Mouse (Mus musculus) CD4-positive, CD25-positive, alpha-beta regulatory T cell, adult 4 months (primary cell): Measurements from ENCODE around the gene Tmprss9. TPM values are rescaled to one million over a fixed set of nuclear protein-coding genes. Genes with fewer than 3 reads are reported as not detected.

Source experiments
- ATAC-seq: one replicate; pipeline ENCODE4 v1.8.0; 2017
- polyA plus RNA-seq, 2 experiments: library from polyadenylated mRNA; unstranded; fragments of 100-300 nt; shearing (Covaris generic); gene quantifications; one replicate each; pipeline ENCODE4 v1.2.1; 2017

Tmprss9 gene
- polyA plus RNA-seq, 2 experiments from 2014 or later: not detected

DNA sequence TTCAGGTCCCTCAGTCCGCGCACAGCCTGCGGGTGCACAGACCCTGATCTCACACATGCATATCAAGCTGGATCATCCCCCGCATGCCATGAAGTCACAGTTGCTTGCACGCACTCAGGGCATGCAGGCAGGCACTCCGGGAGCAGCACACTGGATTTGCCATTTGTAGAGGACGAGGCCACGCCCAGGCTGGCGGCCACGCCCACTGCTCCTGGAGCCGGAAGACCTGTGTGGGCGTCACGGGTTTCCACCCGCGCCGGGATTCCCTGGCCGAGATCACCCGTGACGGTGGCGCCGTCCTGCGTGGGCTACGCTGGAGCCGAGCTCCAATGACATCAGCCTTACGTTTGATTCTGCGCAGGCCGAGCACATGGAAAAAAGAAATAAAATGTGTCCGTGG, 68.0 kb downstream of the Tmprss9 start:
- peak; percentile 80 for ATAC-seq

DNA sequence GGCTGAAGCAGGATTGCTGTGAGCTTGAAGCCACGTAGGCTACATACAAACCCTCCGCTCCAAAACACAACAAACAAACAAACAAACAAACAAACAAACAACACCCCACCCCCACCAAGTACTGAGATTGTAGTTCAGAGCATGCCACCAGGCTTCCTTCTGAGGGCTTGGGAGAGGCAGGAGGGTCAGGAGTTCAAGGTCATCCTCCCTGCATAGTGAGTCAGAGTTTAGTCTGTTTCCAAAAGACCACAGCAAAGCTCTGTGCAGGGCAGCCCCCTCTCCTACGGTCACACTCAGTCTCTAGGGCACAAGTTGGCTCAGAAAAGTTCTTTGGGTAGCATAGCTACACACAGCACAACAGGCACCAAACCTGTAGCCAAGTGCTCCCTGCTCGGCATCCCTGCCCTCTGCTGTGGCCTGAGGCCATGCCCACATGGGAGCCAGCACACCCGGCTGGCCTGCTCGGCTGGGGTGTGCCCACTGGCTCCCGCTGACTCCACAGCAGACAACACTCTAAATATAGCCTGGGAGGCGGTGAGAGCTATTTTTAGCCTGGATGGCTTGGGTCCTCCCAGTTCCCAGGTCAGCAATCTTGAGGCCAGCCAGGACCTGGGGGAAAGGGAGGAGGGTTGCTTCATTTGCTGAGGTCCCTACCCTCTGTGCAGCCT, 68.8 kb downstream of the Tmprss9 start:
- ATAC-seq: no peak

DNA sequence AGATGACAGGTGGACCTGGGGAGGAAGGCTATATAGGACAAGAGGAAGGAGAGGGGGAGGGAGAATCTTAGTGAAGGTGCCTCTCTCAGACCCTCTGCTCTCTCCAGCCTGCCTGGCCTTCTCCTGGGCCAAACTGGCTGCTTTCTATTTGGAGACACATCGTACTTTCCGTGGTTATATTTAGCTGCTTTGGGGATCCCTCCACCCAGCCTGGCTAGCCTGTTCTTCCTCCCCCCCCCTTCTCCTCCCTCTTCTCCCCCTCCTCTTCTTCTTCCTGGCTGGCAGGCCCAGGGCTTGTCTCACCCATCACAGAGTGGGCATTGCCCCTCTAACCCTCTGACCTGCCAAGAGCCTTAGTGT, 69.3 kb downstream of the Tmprss9 start:
- ATAC-seq: no peak

DNA sequence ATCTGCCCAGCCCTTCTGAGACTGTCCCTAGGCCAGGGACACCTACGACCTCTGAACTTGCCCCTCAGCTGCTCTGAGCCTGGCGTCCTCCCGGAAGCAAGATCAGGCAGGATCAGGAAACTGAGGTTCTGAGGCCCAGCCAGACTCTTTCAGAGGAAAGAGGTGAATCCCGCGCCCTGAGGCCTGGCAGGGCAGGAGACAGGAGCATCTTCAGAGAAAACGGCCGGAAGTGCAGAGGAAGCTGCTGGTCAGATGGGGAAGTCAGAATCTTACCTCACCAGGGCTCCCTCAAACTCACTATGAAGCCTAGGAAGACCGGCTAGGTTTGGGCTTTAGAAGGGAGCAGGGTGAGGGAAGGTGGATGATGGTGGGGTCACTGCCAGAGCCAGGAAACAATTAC, 71.3 kb downstream of the Tmprss9 start:
- ATAC-seq: no peak

- no peak for ATAC-seq
Measured at GRCm38 (mm10) chr10:80943701-80944100, 72.1 kb downstream of the Tmprss9 start.

DNA sequence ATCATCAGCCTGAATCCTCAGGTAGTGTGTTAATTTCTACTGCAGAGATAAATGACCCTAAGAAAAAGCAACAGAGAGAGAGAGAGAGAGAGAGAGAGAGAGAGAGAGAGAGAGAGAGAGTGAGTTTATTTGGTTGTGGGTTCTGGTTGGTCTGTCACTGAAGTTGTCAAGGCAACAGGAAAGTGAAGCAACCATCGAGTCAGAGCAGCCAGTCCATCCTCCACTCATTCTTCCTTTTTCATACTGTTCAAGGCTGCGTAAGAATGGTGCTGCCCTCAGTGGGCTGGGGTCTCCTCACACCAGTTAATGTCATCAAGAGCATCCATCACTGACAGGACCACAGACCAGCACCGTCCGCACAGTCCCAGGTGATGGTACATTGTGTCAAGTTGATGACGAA, 72.6 kb downstream of the Tmprss9 start:
- no peak for ATAC-seq

GRCm38 (mm10) chr10:80946684-80947437, 75.2 kb downstream of the Tmprss9 start:
- no peak for ATAC-seq

DNA sequence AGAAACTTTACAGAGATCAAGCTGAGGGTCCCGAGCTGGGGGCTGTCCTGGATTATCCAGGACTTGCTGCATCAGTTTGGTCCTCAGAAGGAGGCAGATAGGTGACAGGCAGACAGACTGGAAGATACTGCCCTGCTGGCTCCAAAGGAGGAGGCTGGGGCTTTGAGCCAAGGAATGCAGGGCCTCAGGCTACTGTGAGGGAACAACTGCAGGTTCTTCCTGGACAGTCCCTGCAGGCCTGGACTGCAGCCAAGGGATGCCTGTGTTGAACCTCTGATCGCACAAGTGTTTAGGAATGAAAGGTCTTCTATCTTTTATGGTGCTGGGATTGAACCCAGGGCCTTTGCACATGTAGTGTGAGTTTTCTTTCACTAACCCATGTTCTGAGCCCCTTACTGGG, 76.2 kb downstream of the Tmprss9 start:
- ATAC-seq: no peak

GRCm38 (mm10) chr10:80948570-80948969, 76.9 kb downstream of the Tmprss9 start:
- ATAC-seq: no peak

DNA sequence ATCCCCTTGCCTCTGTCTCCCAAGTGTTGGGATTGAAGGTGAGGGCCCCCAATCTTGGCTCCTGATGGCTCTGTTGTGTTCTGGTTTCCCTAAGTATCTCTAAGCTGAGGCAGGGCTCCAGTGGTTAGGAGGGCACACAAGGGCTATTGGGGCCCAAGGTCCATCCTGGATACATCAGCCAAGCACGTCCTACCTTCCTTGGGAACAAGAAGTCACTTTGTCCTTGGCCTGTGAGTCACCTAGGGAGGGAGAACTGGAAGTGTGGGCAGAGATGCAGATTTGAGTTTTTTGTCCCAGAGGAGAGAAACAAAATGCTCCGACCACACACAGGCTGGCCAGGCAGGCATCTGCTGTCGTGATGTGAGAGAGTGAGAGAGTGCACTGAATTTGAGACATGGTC, 77.4 kb downstream of the Tmprss9 start:
- no peak for ATAC-seq

Other genes with a start within 250 kb of the Tmprss9 start
- gene Csnk1g2, start 249.0 kb upstream of the Tmprss9 start, polyA plus RNA-seq: 10 to 100 TPM in 1 of 2 experiments, 1 to 10 TPM in 1; 6.9 to 12.8 TPM
- gene Btbd2, start 214.8 kb upstream of the Tmprss9 start, polyA plus RNA-seq: 1 to 10 TPM; 7.2 to 7.3 TPM
- gene Mknk2, start 193.7 kb upstream of the Tmprss9 start, polyA plus RNA-seq: 10 to 100 TPM; 37.3 to 51.7 TPM
- 100 to 1,000 TPM; 265 to 359 TPM for gene Mob3a, start 169.9 kb upstream of the Tmprss9 start, polyA plus RNA-seq
- gene Izumo4, start 169.7 kb upstream of the Tmprss9 start, polyA plus RNA-seq: 100 to 1,000 TPM in 1 of 2 experiments, 10 to 100 TPM in 1; 89.2 to 116 TPM
- gene Ap3d1, start 129.6 kb upstream of the Tmprss9 start, polyA plus RNA-seq: 10 to 100 TPM; 26.7 to 29.1 TPM
- gene Dot1l, start 116.6 kb upstream of the Tmprss9 start, polyA plus RNA-seq: 10 to 100 TPM; 13.4 to 15.5 TPM
- gene Sf3a2, start 73.7 kb upstream of the Tmprss9 start, polyA plus RNA-seq: 10 to 100 TPM; 12.3 to 13.2 TPM
- 100 to 1,000 TPM; 106 to 120 TPM for gene Plekhj1, start 73.2 kb upstream of the Tmprss9 start, polyA plus RNA-seq
- gene Amh, start 66.6 kb upstream of the Tmprss9 start, polyA plus RNA-seq: not detected
- not detected for gene Jsrp1, start 58.4 kb upstream of the Tmprss9 start, polyA plus RNA-seq
- gene Oaz1, start 45.2 kb upstream of the Tmprss9 start, polyA plus RNA-seq: 1,000 to 10,000 TPM; 1,727 to 2,219 TPM
- not detected for gene Lingo3, start 27.8 kb upstream of the Tmprss9 start, polyA plus RNA-seq
- gene Lsm7, start 16.6 kb upstream of the Tmprss9 start, polyA plus RNA-seq: 100 to 1,000 TPM; 198 to 233 TPM
- gene Sppl2b, start 16.6 kb upstream of the Tmprss9 start, polyA plus RNA-seq: 10 to 100 TPM; 12.2 to 22.2 TPM
- 100 to 1,000 TPM; 212 to 257 TPM for gene Timm13, start 29.1 kb downstream of the Tmprss9 start, polyA plus RNA-seq
- 1 to 10 TPM; 3.3 to 4.7 TPM for gene Lmnb2, start 46.4 kb downstream of the Tmprss9 start, polyA plus RNA-seq
- gene Gadd45b, start 58.2 kb downstream of the Tmprss9 start, polyA plus RNA-seq: 10 to 100 TPM; 25.3 to 38.9 TPM
- under 1 TPM in 1 of 2 experiments, not detected in 1; 0.54 TPM for gene Gng7, start 143.1 kb downstream of the Tmprss9 start, polyA plus RNA-seq
- gene Diras1, start 153.8 kb downstream of the Tmprss9 start, polyA plus RNA-seq: not detected
- 1 to 10 TPM; 3.3 to 4.7 TPM for gene Slc39a3, start 165.6 kb downstream of the Tmprss9 start, polyA plus RNA-seq
- 100 to 1,000 TPM in 1 of 2 experiments, 10 to 100 TPM in 1; 78.9 to 148 TPM for gene Sgta, start 188.3 kb downstream of the Tmprss9 start, polyA plus RNA-seq
- gene Thop1, start 198.2 kb downstream of the Tmprss9 start, polyA plus RNA-seq: 1 to 10 TPM; 2.0 to 2.5 TPM
- gene Creb3l3, start 227.0 kb downstream of the Tmprss9 start, polyA plus RNA-seq: not detected
- 10 to 100 TPM; 21.5 to 28.1 TPM for gene Map2k2, start 234.1 kb downstream of the Tmprss9 start, polyA plus RNA-seq